Mouse (Mus musculus) megakaryocyte, embryonic 14.5 days (primary cell): ENCODE results near the gene Runx3.

Experiments
- FLI1 ChIP-seq: IDR thresholded peaks from 2 replicates; pipeline ENCODE4 v1.6.1; 2012; ENCODE audit warnings: low read length, inconsistent platforms, mixed read lengths
- GATA1 ChIP-seq: IDR thresholded peaks from 3 replicates; pipeline ENCODE4 v1.6.1; 2012; ENCODE audit warnings: mixed read lengths, low read length, inconsistent platforms, borderline replicate concordance

DNA sequence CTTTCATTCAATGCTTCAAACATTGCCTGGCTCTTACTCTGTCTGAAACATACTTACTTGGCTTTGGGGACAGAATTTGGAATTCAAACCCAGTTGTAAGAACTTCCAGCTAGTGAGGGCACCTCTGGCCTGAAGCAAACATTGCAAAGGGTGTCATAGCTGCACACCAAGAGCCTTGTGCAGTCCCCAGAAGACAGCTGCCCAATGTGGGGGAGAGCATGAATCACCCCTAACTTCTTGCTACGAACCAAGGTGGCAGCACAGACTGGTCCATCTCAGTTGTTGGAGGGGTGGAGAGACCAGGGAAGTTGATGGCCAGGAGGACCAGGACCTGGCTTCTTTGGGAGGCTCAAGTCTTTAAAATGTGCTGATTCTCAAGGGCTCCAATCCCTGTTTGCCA lies 70.7 kb downstream of the Runx3 start:
- no peak for TF ChIP-seq FLI1
- no peak for TF ChIP-seq GATA1
